Mouse (Mus musculus) heart, embryonic 11.5 days (tissue): ENCODE results near the gene Frat2. TPM values are rescaled to one million over a fixed set of nuclear protein-coding genes. Genes with fewer than 3 reads are reported as not detected.

Experiments used
- ATAC-seq: fragments of 200-750 bp; cut with Nextera tagmentation; replicated peaks from 2 replicates; pipeline ENCODE4 v1.8.0; 2017; ENCODE audit warnings: moderate library complexity; ENCODE audit not compliant: insufficient number of reproducible peaks, low FRiP score, low TSS enrichment
- H3K27ac ChIP-seq: fragments of 300-500 bp; sonication (generic); 2 replicates; pipeline ENCODE4 v1.5.1; 2014; ENCODE audit warnings: mild to moderate bottlenecking, low read depth, low read length
- H3K27me3 ChIP-seq: fragments of 300-500 bp; sonication (generic); 2 replicates; pipeline ENCODE4 v1.6.1; 2014; ENCODE audit warnings: mild to moderate bottlenecking, low read length, mixed read lengths; ENCODE audit not compliant: control insufficient read depth, insufficient read depth
- H3K36me3 ChIP-seq: fragments of 300-500 bp; sonication (generic); 2 replicates; pipeline ENCODE4 v1.6.1; 2014; ENCODE audit warnings: mild to moderate bottlenecking, low read length, moderate library complexity, mixed read lengths; ENCODE audit not compliant: control insufficient read depth, insufficient read depth
- H3K4me1 ChIP-seq: fragments of 300-500 bp; sonication (generic); 2 replicates; pipeline ENCODE4 v1.6.1; 2014; ENCODE audit warnings: low read length; ENCODE audit not compliant: control insufficient read depth, insufficient read depth
- H3K4me2 ChIP-seq: fragments of 300-500 bp; sonication (generic); 2 replicates; pipeline ENCODE4 v1.6.1; 2014; ENCODE audit warnings: mild to moderate bottlenecking, moderate library complexity
- H3K4me3 ChIP-seq: fragments of 300-500 bp; sonication (generic); 2 replicates; pipeline ENCODE4 v1.5.1; 2014; ENCODE audit warnings: low read depth, low read length
- H3K9ac ChIP-seq: fragments of 300-500 bp; sonication (generic); 2 replicates; pipeline ENCODE4 v1.6.1; 2014; ENCODE audit warnings: mild to moderate bottlenecking, low read depth, low read length, moderate library complexity
- H3K9me3 ChIP-seq: fragments of 300-500 bp; sonication (generic); replicated peaks from 2 replicates; pipeline ENCODE4 v1.6.1; 2016; ENCODE audit warnings: low read length; ENCODE audit not compliant: control insufficient read depth
- WGBS: fragments of 180-500 bp; shearing (Covaris S2); extraction: QIAGEN DNeasy Blood & Tissue Kit; methylation state at CpG from one replicate; pipeline ENCODE4 v1.1.7; 2014; ENCODE audit not compliant: insufficient replicate concordance; 5-methylcytosine and 5-hydroxymethylcytosine counted together
- polyA plus RNA-seq: library from polyadenylated mRNA; unstranded; fragments of >200 nt; fragmentation: Nextera tagmentation; extraction: Ambion mirVana; gene quantifications from 2 replicates; pipeline ENCODE4 v1.2.1, GENCODE M21; 2014

Gene Frat2
- polyA plus RNA-seq, 1 experiment from 2014 or later: 1.1 TPM

DNA sequence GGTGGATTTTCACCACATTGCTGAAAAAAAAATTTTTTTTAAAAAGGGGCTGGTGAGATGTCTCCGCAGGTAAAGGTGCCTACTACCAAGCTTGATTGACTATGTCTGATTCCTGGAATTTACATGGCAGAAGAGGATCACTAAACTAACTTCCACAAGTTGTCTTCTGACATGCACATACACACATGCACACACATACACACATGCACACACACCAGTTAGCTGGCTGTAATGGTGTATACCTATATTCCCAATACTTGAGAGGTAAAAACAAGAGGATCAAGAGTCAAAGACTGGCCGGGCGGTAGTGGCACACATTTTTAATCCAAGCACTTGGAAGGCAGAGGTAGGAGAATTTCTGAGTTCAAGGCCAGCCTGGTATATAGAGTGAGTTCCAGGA, 8.2 kb downstream of the Frat2 start:
- H3K27ac ChIP-seq: no peak overlapping the region
- H3K4me1 ChIP-seq: peaks cover 37% of the 10 kb centered on the region
- no peak overlapping the region for H3K9ac ChIP-seq
- no peaks in the 10 kb centered on the region for H3K9me3 ChIP-seq
- no peaks in the 10 kb centered on the region for H3K27me3 ChIP-seq
- no peaks in the 10 kb centered on the region for H3K36me3 ChIP-seq
- ATAC-seq: no peak
- H3K4me3 ChIP-seq: no peak overlapping the region
- WGBS: 95% methylated on average over 3 of the region's 3 CpGs
- H3K4me2 ChIP-seq: no peak overlapping the region

DNA sequence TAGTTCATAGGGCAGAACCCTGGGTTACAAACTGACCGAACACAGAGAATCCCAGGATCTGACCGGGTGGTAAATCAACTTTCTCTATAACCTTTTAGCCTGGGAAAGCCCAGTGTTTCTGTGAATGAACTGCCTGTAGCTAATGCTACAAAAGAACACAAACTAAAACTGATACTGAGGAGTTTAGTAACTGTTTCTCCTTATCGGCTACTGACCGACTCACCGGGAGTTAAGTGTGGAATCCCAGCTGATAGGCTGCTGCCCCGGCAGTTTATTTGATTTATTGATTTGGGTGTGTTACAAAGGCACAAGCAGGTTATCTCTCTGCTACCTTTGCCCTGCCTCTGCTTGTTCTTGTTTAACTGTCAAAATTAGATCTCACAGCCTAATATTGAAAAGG, 9.1 kb downstream of the Frat2 start:
- no peaks in the 10 kb centered on the region for H3K36me3 ChIP-seq
- H3K4me1 ChIP-seq: peaks cover 37% of the 10 kb centered on the region
- no peak for ATAC-seq
- no peak overlapping the region for H3K4me3 ChIP-seq
- no peak overlapping the region for H3K4me2 ChIP-seq
- H3K27ac ChIP-seq: no peak overlapping the region
- WGBS: 26% methylated on average over 6 of the region's 6 CpGs
- H3K9me3 ChIP-seq: no peaks in the 10 kb centered on the region
- H3K27me3 ChIP-seq: no peaks in the 10 kb centered on the region
- H3K9ac ChIP-seq: no peak overlapping the region

DNA sequence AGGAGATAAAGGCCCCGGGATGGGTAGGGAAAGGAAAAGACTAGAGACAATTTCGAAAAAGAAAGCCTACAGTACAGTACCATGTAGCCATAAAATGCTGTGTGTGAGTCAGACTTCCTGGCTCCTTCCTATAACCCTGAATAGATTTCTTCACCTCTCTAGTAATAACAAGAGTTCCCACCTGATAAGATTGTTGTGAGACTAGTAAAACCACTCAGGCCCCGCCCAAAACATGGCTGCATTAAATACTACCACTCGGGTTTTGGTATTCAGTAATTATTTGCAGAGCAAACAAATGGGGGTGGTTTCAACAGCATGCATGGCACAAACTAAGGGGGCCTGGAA, 10.0 kb downstream of the Frat2 start:
- ATAC-seq: no peak
- WGBS: 20% methylated on average over 4 of the region's 4 CpGs
- H3K4me2 ChIP-seq: peak overlapping the region; percentile 31
- H3K27ac ChIP-seq: peak overlapping the region; percentile 46
- H3K9ac ChIP-seq: no peak overlapping the region
- no peaks in the 10 kb centered on the region for H3K9me3 ChIP-seq
- H3K36me3 ChIP-seq: no peaks in the 10 kb centered on the region
- H3K27me3 ChIP-seq: no peaks in the 10 kb centered on the region
- no peak overlapping the region for H3K4me3 ChIP-seq
- peaks cover 37% of the 10 kb centered on the region for H3K4me1 ChIP-seq

DNA sequence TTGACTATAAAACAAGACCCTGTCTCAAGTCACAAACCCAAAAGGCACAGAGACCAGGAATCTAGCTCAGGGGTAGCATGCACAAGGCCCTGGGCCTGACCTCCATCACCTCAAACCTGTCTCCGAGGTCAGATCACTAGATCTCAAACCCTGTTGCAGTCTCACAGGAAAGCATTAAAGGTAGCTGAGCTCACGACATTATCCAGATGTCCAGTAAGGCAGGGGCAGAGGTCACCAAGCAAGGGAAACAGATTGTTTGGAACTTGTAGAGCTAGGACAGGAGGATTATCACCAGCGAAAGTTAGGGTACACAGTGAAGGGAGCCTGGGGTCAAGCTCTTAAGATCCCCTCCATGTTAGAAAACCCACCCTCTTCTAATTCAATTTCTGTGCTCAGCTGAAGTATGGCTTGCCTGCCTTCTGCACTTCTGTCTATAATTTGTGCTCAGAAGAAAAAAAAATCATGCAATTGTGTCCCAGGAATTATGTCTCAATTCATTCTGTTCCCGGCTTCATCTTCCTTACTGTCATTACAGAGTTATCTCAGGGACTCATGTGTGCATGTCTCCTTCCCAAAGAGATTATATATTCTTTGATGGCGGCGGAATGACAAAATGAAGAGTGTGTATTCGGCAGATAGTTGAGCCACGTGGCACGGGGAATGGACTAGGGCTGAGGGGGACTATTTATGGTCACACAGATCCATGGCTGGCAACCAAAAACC, 10.6 kb downstream of the Frat2 start:
- H3K9me3 ChIP-seq: no peaks in the 10 kb centered on the region
- H3K9ac ChIP-seq: no peak overlapping the region
- peak overlapping the region; percentile 31 for H3K4me2 ChIP-seq
- no peaks in the 10 kb centered on the region for H3K36me3 ChIP-seq
- peaks cover 37% of the 10 kb centered on the region for H3K4me1 ChIP-seq
- peak overlapping the region; percentile 46; the same call in 1 of the 2 replicates for H3K27ac ChIP-seq
- 19% methylated on average over 9 of the region's 9 CpGs for WGBS
- no peaks in the 10 kb centered on the region for H3K27me3 ChIP-seq
- 0 out of 2 replicates have a peak, but pooled peaks have one; percentile 15 for ATAC-seq
- H3K4me3 ChIP-seq: no peak overlapping the region

DNA sequence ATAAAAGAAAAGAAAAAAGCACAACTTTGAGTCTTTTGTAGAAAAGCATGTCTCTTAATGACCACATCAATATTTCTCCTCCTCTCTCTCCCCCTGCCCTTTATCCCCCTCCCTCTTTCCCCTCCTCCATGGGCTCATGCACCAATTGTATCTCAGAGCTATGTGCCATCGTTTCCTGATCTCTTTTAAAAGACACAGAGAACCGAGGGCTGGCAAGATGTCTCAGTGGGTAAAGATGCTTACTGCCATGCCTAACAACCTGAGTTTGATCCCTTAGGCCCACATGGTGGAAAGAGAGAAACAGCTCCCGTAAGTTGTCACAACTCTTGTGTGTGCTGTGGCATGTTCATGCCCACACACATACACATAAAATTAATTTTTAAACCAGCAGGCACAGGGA, 11.2 kb downstream of the Frat2 start:
- H3K4me1 ChIP-seq: peaks cover 38% of the 10 kb centered on the region
- WGBS: 43% methylated on average over 3 of the region's 3 CpGs

DNA sequence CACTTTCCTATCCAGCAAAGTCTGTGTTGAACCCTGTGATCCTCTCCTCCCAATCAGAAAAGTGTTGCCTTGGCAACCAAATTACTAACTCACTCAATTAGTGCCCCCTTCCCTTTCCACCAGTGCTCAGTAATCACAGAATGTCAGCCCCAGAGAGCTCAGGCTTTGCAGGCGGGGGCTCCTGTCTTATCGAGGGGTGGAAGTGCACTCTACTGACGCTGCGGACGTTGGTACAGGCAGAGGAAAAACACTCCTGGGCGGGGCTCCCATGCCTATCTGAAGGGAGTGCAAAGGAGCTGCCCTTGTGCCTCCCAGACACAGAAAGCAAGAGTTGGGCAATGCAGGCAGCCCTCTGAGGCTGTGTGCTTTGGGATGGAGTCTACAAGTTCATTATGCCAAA, 12.1 kb downstream of the Frat2 start:
- WGBS: 0% methylated on average over 6 of the region's 6 CpGs
- Histone ChIP-seq H3K4me2 (peak overlapping the region; percentile 54), H3K36me3 (no peaks in the 10 kb centered on the region), H3K27ac (peak overlapping the region; percentile 59; the same call in 1 of the 2 replicates), H3K9me3 (no peaks in the 10 kb centered on the region), H3K27me3 (0 out of 2 replicates have a peak, but pooled peaks cover 5% of the 10 kb centered on the region), H3K9ac (no peak overlapping the region), H3K4me3 (0 out of 2 replicates have a peak overlapping the region, but pooled peaks have one; percentile 8), H3K4me1 (peaks cover 41% of the 10 kb centered on the region)
- peak; percentile 84 for ATAC-seq

More for the DNA sequence above, 11.2 kb downstream of the Frat2 start:
- no peak overlapping the region for H3K27ac ChIP-seq
- H3K4me2 ChIP-seq: no peak overlapping the region; the same call in 1 of the 2 replicates
- H3K9ac ChIP-seq: no peak overlapping the region
- H3K4me3 ChIP-seq: no peak overlapping the region
- H3K27me3 ChIP-seq: 0 out of 2 replicates have a peak, but pooled peaks cover under 1% of the 10 kb centered on the region
- H3K36me3 ChIP-seq: no peaks in the 10 kb centered on the region
- ATAC-seq: no peak
- H3K9me3 ChIP-seq: no peaks in the 10 kb centered on the region

DNA sequence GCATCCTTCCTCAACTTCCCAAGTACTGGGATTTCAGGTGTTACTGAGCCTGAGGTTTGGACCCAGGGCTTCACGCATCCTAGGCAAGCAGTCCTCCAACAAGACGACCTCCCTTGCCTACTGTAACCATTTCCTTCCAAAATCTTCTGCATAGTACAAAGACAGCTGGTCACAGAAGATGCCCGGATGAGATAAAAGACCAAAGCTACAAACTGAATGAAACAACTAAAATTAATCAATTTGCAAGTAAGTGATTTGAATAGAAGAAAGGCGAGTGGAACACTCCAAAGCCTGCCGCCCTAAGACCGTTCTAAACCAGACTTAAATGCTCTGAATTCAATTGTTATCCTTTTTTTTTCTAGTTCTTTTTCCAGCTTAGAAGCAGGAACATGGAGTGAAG, 12.5 kb downstream of the Frat2 start:
- 46% methylated on average over 6 of the region's 6 CpGs for WGBS
- Histone ChIP-seq H3K4me2 (peak overlapping the region; percentile 54), H3K27ac (peak overlapping the region; percentile 59; the same call in 1 of the 2 replicates), H3K4me3 (no peak overlapping the region), H3K9me3 (no peaks in the 10 kb centered on the region), H3K9ac (no peak overlapping the region), H3K27me3 (0 out of 2 replicates have a peak, but pooled peaks cover 5% of the 10 kb centered on the region), H3K4me1 (peaks cover 41% of the 10 kb centered on the region), H3K36me3 (no peaks in the 10 kb centered on the region)
- no peak for ATAC-seq

DNA sequence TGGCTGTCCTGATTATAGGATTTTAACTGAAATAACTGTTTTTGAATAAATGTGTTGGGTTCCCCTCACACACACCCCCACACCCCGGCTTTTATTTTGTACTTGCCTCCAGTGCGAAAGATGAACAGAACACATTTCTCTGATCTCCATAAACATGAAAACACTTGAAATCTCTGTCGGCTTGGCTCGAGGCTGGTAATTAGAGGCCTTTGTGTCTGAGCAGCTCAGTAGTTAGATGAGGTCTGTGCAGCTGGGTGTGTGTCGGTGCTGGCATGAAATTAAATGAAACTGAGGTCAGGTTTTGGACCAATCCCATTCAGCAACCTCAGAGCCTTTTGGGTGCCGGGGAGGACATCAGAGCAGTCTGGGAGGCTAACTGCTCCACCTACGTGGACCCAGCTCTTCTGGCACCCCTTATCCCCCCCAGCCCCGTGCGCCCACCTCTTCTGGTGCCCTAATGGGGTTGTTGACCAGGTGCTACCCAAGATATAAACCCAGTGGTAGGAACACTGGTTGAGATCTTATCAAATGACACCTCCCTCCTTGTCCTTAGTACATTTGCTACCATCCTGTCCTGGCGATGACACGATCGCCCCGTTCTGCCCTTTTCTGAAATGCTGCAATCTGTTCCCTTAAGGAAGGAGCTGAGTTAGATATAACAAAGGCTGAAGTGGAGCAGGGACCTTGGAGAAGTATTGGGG, 15.3 kb downstream of the Frat2 start:
- H3K27me3 ChIP-seq: 0 out of 2 replicates have a peak, but pooled peaks cover 5% of the 10 kb centered on the region
- H3K4me2 ChIP-seq: no peak overlapping the region
- no peaks in the 10 kb centered on the region for H3K36me3 ChIP-seq
- no peak for ATAC-seq
- no peak overlapping the region for H3K4me3 ChIP-seq
- H3K9me3 ChIP-seq: no peaks in the 10 kb centered on the region
- H3K27ac ChIP-seq: no peak overlapping the region
- H3K4me1 ChIP-seq: peaks cover 34% of the 10 kb centered on the region
- no peak overlapping the region for H3K9ac ChIP-seq
- WGBS: 76% methylated on average over 13 of the region's 13 CpGs
